Mouse (Mus musculus) heart, postnatal 0 days (tissue): ENCODE measurements around the gene Fam210b.

Experiments
- CTCF ChIP-seq: IDR thresholded peaks from 2 replicates; pipeline ENCODE4 v1.5.1; 2016; ENCODE audit warnings: antibody characterized with exemption, control low read depth, low read depth
- EP300 ChIP-seq: IDR thresholded peaks from 2 replicates; pipeline ENCODE4 v1.6.1; 2016; ENCODE audit warnings: antibody characterized with exemption, low read depth

- TF ChIP-seq CTCF: no peak
- TF ChIP-seq EP300: no peak
These were observed 54.5 kb downstream of the Fam210b start for GRCm38 (mm10) chr2:172399901-172400300.
